Mouse (Mus musculus): ENCODE measurements around the gene Hoxc10. TPM values are rescaled to one million over a fixed set of nuclear protein-coding genes. Genes with fewer than 3 reads are reported as not detected.

Gene Hoxc10
- total RNA-seq, 1 experiment from 2014 or later: not detected

- ATAC-seq (replicated peaks in 1 of 2; ENCODE audit: insufficient read depth in 1 of 2, low FRiP score in 2 of 2, low TSS enrichment in 1 of 2, low read depth in 1 of 2, poor library complexity in 2 of 2, severe bottlenecking in 2 of 2): no peak
Observed at GRCm38 (mm10) chr15:102939256-102940155, 27.1 kb upstream of the Hoxc10 start.

- ATAC-seq (replicated peaks in 1 of 2; ENCODE audit: insufficient read depth in 1 of 2, low FRiP score in 2 of 2, low TSS enrichment in 1 of 2, low read depth in 1 of 2, poor library complexity in 2 of 2, severe bottlenecking in 2 of 2): no peak; a peak in 1 of 4 replicates
Observed at GRCm38 (mm10) chr15:102942739-102943467, 23.7 kb upstream of the Hoxc10 start.

GRCm38 (mm10) chr15:102943468-102943813 lies 23.2 kb upstream of the Hoxc10 start:
- no peak for ATAC-seq (replicated peaks in 1 of 2; ENCODE audit: insufficient read depth in 1 of 2, low FRiP score in 2 of 2, low TSS enrichment in 1 of 2, low read depth in 1 of 2, poor library complexity in 2 of 2, severe bottlenecking in 2 of 2)

- ATAC-seq (replicated peaks in 1 of 2; ENCODE audit: insufficient read depth in 1 of 2, low FRiP score in 2 of 2, low TSS enrichment in 1 of 2, low read depth in 1 of 2, poor library complexity in 2 of 2, severe bottlenecking in 2 of 2): no peak
Observed at GRCm38 (mm10) chr15:102945185-102946077, 21.2 kb upstream of the Hoxc10 start.

GRCm38 (mm10) chr15:102947276-102947675 lies 19.3 kb upstream of the Hoxc10 start:
- no peak for ATAC-seq (replicated peaks in 1 of 2; ENCODE audit: insufficient read depth in 1 of 2, low FRiP score in 2 of 2, low TSS enrichment in 1 of 2, low read depth in 1 of 2, poor library complexity in 2 of 2, severe bottlenecking in 2 of 2)

- ATAC-seq (replicated peaks in 1 of 2; ENCODE audit: insufficient read depth in 1 of 2, low FRiP score in 2 of 2, low TSS enrichment in 1 of 2, low read depth in 1 of 2, poor library complexity in 2 of 2, severe bottlenecking in 2 of 2): no peak
Observed at GRCm38 (mm10) chr15:102948842-102949241, 17.8 kb upstream of the Hoxc10 start.

GRCm38 (mm10) chr15:102949696-102950095 lies 16.9 kb upstream of the Hoxc10 start:
- ATAC-seq (replicated peaks in 1 of 2; ENCODE audit: insufficient read depth in 1 of 2, low FRiP score in 2 of 2, low TSS enrichment in 1 of 2, low read depth in 1 of 2, poor library complexity in 2 of 2, severe bottlenecking in 2 of 2): no peak

GRCm38 (mm10) chr15:102950877-102951276 lies 15.7 kb upstream of the Hoxc10 start:
- ATAC-seq (replicated peaks in 1 of 2; ENCODE audit: insufficient read depth in 1 of 2, low FRiP score in 2 of 2, low TSS enrichment in 1 of 2, low read depth in 1 of 2, poor library complexity in 2 of 2, severe bottlenecking in 2 of 2): no peak

GRCm38 (mm10) chr15:102953561-102953960 lies 13.0 kb upstream of the Hoxc10 start:
- no peak for ATAC-seq (replicated peaks in 1 of 2; ENCODE audit: insufficient read depth in 1 of 2, low FRiP score in 2 of 2, low TSS enrichment in 1 of 2, low read depth in 1 of 2, poor library complexity in 2 of 2, severe bottlenecking in 2 of 2)

- no peak for ATAC-seq (replicated peaks in 1 of 2; ENCODE audit: insufficient read depth in 1 of 2, low FRiP score in 2 of 2, low TSS enrichment in 1 of 2, low read depth in 1 of 2, poor library complexity in 2 of 2, severe bottlenecking in 2 of 2)
Observed at GRCm38 (mm10) chr15:102954192-102955006, 12.2 kb upstream of the Hoxc10 start, which contains the start of gene Hoxc11. Gene Hoxc11 (plus strand): TSS chr15:102954427.

- ATAC-seq (replicated peaks in 1 of 2; ENCODE audit: insufficient read depth in 1 of 2, low FRiP score in 2 of 2, low TSS enrichment in 1 of 2, low read depth in 1 of 2, poor library complexity in 2 of 2, severe bottlenecking in 2 of 2): no peak
Observed at GRCm38 (mm10) chr15:102955007-102955382, 11.6 kb upstream of the Hoxc10 start.

- peak in 1 of 2 experiments; percentile 21; a peak in 1 of 4 replicates for ATAC-seq (replicated peaks in 1 of 2; ENCODE audit: insufficient read depth in 1 of 2, low FRiP score in 2 of 2, low TSS enrichment in 1 of 2, low read depth in 1 of 2, poor library complexity in 2 of 2, severe bottlenecking in 2 of 2)
Observed at GRCm38 (mm10) chr15:102955833-102956640, 10.6 kb upstream of the Hoxc10 start.

- ATAC-seq (replicated peaks in 1 of 2; ENCODE audit: insufficient read depth in 1 of 2, low FRiP score in 2 of 2, low TSS enrichment in 1 of 2, low read depth in 1 of 2, poor library complexity in 2 of 2, severe bottlenecking in 2 of 2): no peak
Observed at GRCm38 (mm10) chr15:102956906-102957305, 9.7 kb upstream of the Hoxc10 start.

GRCm38 (mm10) chr15:102959663-102960191 lies 6.9 kb upstream of the Hoxc10 start:
- ATAC-seq (replicated peaks in 1 of 2; ENCODE audit: insufficient read depth in 1 of 2, low FRiP score in 2 of 2, low TSS enrichment in 1 of 2, low read depth in 1 of 2, poor library complexity in 2 of 2, severe bottlenecking in 2 of 2): no peak

GRCm38 (mm10) chr15:102961728-102962127 lies 4.9 kb upstream of the Hoxc10 start:
- no peak for ATAC-seq (replicated peaks in 1 of 2; ENCODE audit: insufficient read depth in 1 of 2, low FRiP score in 2 of 2, low TSS enrichment in 1 of 2, low read depth in 1 of 2, poor library complexity in 2 of 2, severe bottlenecking in 2 of 2)

- no peak for ATAC-seq (replicated peaks in 1 of 2; ENCODE audit: insufficient read depth in 1 of 2, low FRiP score in 2 of 2, low TSS enrichment in 1 of 2, low read depth in 1 of 2, poor library complexity in 2 of 2, severe bottlenecking in 2 of 2)
Observed at GRCm38 (mm10) chr15:102962492-102962891, 4.1 kb upstream of the Hoxc10 start.

Data from hematopoietic stem cell, adult 5-6 weeks (primary cell).